Mouse (Mus musculus) heart, adult 2 months (tissue): Measurements from ENCODE around the gene Gm20388.
A peak's percentile ranks its signal among the peaks of the same experiment; 100 is the strongest.

Source experiments
- CTCF ChIP-seq: fragments of 200-600 bp; IDR thresholded peaks from 2 replicates; pipeline ENCODE4 v1.8.1; 2022; ENCODE audit warnings: antibody characterized with exemption, mild to moderate bottlenecking, moderate library complexity
- EP300 ChIP-seq: fragments of 200-500 bp; IDR thresholded peaks from 2 replicates; pipeline ENCODE4 v1.6.1; 2011; ENCODE audit warnings: low read depth, low read length, control low read depth; ENCODE audit not compliant: insufficient read depth
- POLR2A ChIP-seq: fragments of 200-500 bp; IDR thresholded peaks from 2 replicates; pipeline ENCODE4 v1.6.1; 2011; ENCODE audit warnings: mild to moderate bottlenecking, low read depth, low read length, control low read depth; ENCODE audit not compliant: insufficient read depth

GRCm38 (mm10) chr8:121117186-121117651 is 1206.6 kb downstream of the Gm20388 start:
- TF ChIP-seq POLR2A (no peak), CTCF (peak; percentile 29), EP300 (no peak)
